Mouse (Mus musculus): ENCODE results near the gene Rab3d. TPM values are rescaled to one million over a fixed set of nuclear protein-coding genes. Genes with fewer than 3 reads are reported as not detected.

Rab3d gene
- total RNA-seq, 2 experiments from 2014 or later = 31.1 to 41.1 TPM

Other genes with a start within 250 kb of the Rab3d start
- 10 to 100 TPM; 25.2 to 32.4 TPM for gene Ldlr, start 194.7 kb downstream of the Rab3d start, total RNA-seq (2021)
- gene Spc24, start 157.9 kb downstream of the Rab3d start, total RNA-seq (2021) = 1 to 10 TPM; 4.9 to 5.9 TPM
- gene Kank2, start 119.4 kb downstream of the Rab3d start, total RNA-seq (2021) = 1 to 10 TPM; 8.7 to 9.7 TPM
- not detected for gene Angptl8, start 82.7 kb downstream of the Rab3d start, total RNA-seq (2021)
- 10 to 100 TPM; 28.9 to 29.2 TPM for gene Dock6, start 65.6 kb downstream of the Rab3d start, total RNA-seq (2021)
- gene Ccdc159, start 9.3 kb upstream of the Rab3d start, total RNA-seq (2021) = 10 to 100 TPM; 18.5 to 20.8 TPM
- gene Tmem205, start 9.4 kb upstream of the Rab3d start, total RNA-seq (2021) = 10 to 100 TPM; 28.1 to 31.6 TPM
- 100 to 1,000 TPM; 199 to 225 TPM for gene Plppr2, start 18.8 kb upstream of the Rab3d start, total RNA-seq (2021)
- 10 to 100 TPM; 11.8 to 12.6 TPM for gene Swsap1, start 37.6 kb upstream of the Rab3d start, total RNA-seq (2021)
- 1 to 10 TPM; 1.9 to 2.4 TPM for gene Epor, start 45.3 kb upstream of the Rab3d start, total RNA-seq (2021)
- 1 to 10 TPM in 1 of 2 experiments, under 1 TPM in 1; 0.90 to 1.4 TPM for gene Rgl3, start 71.3 kb upstream of the Rab3d start, total RNA-seq (2021)
- gene Ccdc151, start 84.4 kb upstream of the Rab3d start, total RNA-seq (2021) = 1 to 10 TPM; 6.2 to 6.9 TPM
- gene Prkcsh, start 84.6 kb upstream of the Rab3d start, total RNA-seq (2021) = 10 to 100 TPM; 89.6 to 95.2 TPM
- 100 to 1,000 TPM; 365 to 366 TPM for gene Elavl3, start 133.8 kb upstream of the Rab3d start, total RNA-seq (2021)
- gene Gm49318, start 153.1 kb upstream of the Rab3d start, total RNA-seq (2021) = not detected
- 10 to 100 TPM; 28.6 to 30.1 TPM for gene Zfp653, start 153.2 kb upstream of the Rab3d start, total RNA-seq (2021)
- gene Ecsit, start 167.2 kb upstream of the Rab3d start, total RNA-seq (2021) = 10 to 100 TPM; 43.2 to 44.6 TPM
- under 1 TPM in 1 of 2 experiments, not detected in 1; 0.44 TPM for gene Cnn1, start 181.0 kb upstream of the Rab3d start, total RNA-seq (2021)
- 10 to 100 TPM; 65.7 to 66.6 TPM for gene Elof1, start 199.0 kb upstream of the Rab3d start, total RNA-seq (2021)
- under 1 TPM; 0.26 to 0.38 TPM for gene Acp5, start 217.5 kb upstream of the Rab3d start, total RNA-seq (2021)
- gene Pigyl, start 238.7 kb upstream of the Rab3d start, total RNA-seq (2021) = 10 to 100 TPM; 37.4 to 38.1 TPM

Data from left cerebral cortex, postnatal 4 days (tissue).